Mouse (Mus musculus): Measurements from ENCODE around the gene Psg16.
"Not testable (repeated sequence)": the region's sequence is repeated elsewhere in the genome, so short reads cannot be mapped to it uniquely, and the experiment has no call there.

The Psg16 gene

DNA sequence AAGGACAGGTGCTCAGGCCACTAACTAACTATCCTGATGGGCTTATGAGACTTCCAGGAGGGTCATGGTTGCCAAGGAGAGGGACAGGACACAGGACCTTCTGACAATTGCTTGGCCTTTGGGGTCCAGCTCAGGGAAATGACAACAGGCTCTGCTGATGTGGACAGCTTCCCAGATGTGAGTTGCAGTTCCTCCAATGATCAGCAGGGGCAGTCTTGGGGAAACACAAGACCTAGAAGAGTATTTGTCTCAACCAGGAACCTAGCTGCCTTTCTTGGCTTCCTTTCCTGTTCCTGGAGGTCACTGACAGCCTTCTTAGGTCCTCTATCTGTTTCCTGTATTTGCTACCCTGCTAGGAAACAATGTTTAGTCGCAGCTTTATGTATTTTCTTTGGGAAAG, 17.4 kb downstream of the Psg16 start:
- no peak for DNase-seq (ENCODE audit: low read depth, low spot score)

DNA sequence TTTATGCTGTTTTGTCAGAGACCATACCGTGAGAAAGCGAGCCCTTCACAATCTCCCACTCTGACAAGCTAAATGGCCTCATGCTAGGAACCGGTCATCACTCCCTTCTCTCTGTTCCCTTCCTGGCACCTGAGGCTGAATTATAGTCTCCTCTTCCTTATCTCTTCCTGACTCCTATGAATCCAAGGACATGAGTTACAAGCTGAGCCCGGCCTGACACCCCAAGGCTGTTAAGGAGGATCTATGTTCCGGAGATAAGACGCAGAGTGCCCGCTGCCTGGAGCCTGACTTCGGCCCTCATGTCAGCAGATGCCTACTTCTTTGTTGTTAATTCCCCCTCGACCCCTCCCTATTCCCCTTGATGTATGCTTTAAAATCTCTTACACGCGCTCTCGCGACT, 27.8 kb downstream of the Psg16 start:
- DNase-seq (ENCODE audit: low read depth, low spot score) = not testable (repeated sequence)

DNA sequence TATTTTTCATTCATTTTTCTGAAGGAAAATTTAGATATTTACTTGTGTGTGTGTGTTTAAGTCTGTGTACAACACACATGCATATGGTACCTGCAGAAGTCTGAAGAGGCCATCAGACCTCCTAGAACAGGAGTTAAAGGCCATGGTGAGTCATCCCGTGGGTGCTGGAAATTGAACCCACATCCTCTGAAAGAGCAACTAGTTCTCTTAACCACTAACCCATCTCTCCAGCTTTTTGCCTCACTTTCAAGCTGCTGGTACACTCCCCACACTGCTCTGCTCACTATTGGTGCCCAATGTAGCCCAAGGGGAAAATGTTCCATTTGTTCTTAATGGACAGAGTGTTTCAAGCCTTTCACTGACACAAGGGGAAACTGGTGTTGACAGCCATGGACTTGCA, 61.5 kb downstream of the Psg16 start:
- DNase-seq (ENCODE audit: low read depth, low spot score) = no peak

DNA sequence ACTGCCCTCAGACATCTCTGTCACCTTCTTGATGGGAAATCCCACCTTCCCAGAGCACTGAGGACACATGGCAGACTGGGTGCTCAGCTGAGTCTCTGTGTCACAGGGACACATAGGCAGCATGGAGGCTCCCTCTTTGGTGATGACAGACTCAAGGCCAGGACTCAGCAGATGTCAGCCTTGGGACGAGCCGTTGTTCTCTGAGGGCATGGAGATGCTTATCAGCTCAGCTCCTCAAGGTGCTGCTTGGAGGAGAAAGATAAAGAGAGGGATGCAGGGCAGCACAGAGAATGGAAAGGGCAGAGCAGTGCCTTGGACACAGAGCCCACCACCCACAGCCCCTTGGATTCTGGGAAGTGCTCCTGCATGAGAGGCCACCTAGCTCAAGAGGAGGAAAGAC, 76.1 kb downstream of the Psg16 start, which contains the start of gene Ceacam3:
TSS of gene Ceacam3 (plus strand) at position 352 of the 400 bp plus-strand sequence.
- no peak for DNase-seq (ENCODE audit: low read depth, low spot score)

DNA sequence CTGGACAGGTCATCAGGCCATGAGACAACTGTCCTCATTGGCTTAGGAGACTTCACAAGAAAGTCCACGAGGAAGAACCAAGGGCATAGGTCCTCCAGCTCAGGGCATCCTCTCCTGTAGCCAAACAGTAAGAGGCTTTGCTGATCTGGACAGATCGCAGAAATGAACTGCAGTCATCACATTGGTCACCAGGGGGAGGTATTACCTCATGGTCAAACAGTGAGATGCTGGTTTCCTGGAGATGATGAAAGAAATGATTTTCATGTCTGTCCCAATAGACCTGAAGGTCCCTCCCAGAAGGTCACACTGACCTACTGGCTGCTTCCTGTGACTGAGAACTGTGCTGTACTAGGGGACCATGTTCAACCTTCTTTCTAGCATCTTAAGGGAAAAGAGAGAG, 81.8 kb downstream of the Psg16 start:
- DNase-seq (ENCODE audit: low read depth, low spot score) = peak; percentile 5

DNA sequence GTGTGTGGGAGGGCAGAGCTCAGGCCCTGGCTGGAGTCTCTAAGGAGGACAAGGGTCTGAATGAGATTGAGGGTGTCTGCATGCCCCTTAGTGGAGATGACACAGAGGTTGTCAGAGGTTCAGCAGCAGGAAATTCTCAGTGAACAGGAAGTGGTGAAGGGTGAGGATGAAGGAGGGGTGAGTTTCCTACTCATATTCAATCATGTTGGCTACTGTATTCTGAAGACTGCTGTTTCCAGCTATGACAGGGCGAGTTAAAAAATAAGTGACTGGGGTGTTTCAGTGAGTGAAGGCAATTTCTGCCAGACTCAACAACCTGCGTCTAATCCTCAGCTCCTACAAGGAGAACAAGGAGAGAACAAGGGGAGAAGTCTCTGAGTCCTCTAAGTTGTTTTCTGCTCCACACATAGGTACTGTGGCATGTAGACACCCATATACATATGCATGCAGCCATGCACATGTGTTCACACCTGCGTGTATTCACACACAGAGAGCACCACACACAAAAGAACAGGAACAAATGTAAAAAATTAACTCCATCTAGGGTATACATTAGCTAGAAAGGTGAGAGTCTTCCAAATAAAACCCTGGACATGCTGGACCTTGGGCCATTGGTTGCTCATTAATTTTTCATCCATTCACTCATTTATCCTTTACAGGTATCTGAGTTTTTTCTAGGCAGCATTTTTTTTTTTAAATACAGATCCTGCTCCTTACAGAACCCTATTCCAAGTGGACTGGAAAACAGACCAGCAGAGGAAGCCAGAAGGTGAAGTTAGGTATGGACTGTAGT, 83.2 kb downstream of the Psg16 start:
- DNase-seq (ENCODE audit: low read depth, low spot score) = no peak

DNA sequence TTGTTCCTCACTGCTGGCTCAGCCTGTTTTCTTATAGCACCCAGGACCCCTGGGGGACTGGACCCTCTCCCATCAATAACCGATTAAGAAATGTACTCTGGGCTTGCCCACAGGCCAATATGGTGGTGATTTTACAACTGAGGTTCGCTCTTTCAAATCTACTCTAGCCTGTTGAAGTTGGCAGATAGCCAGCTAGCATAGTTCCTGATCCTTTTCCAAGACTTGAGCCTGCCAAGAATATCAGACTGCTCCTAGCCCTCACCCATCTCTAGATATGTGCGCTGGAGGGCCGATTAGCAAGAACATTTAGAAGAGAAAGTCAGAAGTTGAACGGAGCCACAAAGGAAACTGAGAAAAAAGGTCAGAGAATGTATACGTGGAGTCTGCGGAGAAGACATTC, 85.2 kb downstream of the Psg16 start:
- no peak for DNase-seq (ENCODE audit: low read depth, low spot score)

DNA sequence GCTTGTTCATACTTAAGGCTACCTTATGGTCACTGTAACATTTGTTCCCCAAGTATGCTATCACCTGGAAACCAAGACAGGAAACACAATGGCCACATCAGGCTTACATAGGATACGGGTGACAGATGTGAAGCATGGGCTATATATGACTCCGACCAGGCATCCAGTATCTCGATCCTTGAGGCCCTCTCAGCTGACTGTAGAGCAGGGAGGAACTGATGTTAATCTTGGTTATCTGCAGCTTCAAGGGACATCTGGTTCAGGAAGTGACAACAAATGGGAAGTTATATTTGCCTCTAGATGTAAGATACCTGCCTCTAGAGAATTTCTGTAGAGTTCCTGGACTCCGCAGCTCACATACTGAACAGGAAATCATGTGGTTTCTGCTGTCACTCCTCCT, 98.0 kb downstream of the Psg16 start:
- DNase-seq (ENCODE audit: low read depth, low spot score) = no peak

Data from forelimb bud, embryonic 11.5 days (tissue).